Mouse (Mus musculus): ENCODE measurements at regions not wholly inside any gene's neighbourhood (a gene's known extent, or its start where the extent isn't known, plus 50 kb on each side); places are given as distances from the start of the nearest gene placed in this dataset.
"Not testable (repeated sequence)": the region's sequence is repeated elsewhere in the genome, so short reads cannot be mapped to it uniquely, and the experiment has no call there.

DNA sequence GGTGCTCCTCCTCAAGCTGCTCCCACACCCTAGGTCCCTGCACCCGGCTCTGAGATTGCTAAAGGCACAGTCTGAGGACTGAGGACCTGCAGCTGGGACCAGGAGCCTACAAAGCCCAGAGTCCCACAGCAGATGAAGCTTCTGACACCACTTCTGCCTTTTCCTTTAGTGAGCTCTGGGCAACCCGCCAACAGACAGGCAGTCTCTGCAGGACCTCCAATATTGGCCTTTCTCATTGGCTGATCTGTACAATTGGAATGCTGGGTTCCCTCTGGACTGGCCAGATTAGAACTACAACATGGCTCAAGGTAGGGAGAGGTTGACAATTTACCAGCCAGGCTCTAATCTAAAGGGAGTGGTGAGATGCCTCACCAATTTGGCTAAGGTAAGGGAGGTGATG lies 164.3 kb upstream of the 9130204L05Rik start:
- TF ChIP-seq GATA1 (IDR thresholded peaks at IDR 0.05; ENCODE audit: borderline replicate concordance, low read length); FLI1 (IDR thresholded peaks at IDR 0.05; ENCODE audit: low read length): not testable (repeated sequence)

All from megakaryocyte, embryonic 14.5 days (primary cell).